Mouse (Mus musculus) stomach, embryonic 14.5 days (tissue): Measurements from ENCODE around the gene Olfr64. TPM values are rescaled to one million over a fixed set of nuclear protein-coding genes. Genes with fewer than 3 reads are reported as not detected.

Experiments used
- ATAC-seq: fragments of 200-750 bp; cut with Nextera tagmentation; 2 replicates; pipeline ENCODE4 v1.8.0; 2017; ENCODE audit warnings: low read depth, moderate TSS enrichment; ENCODE audit not compliant: insufficient number of reproducible peaks, insufficient read depth, low FRiP score
- H3K27ac ChIP-seq: fragments of 300-500 bp; sonication (generic); 2 replicates; pipeline ENCODE4 v1.5.1; 2014; ENCODE audit warnings: mild to moderate bottlenecking, low read length, moderate library complexity, mixed read lengths
- H3K27me3 ChIP-seq: fragments of 300-500 bp; sonication (generic); 2 replicates; pipeline ENCODE4 v1.6.1; 2014; ENCODE audit warnings: low read length, control low read depth, mixed read lengths; ENCODE audit not compliant: control insufficient read depth, insufficient read depth
- H3K36me3 ChIP-seq: fragments of 300-500 bp; sonication (generic); 2 replicates; pipeline ENCODE4 v1.6.1; 2014; ENCODE audit warnings: mild to moderate bottlenecking, control low read depth, low read length, moderate library complexity, mixed read lengths; ENCODE audit not compliant: control insufficient read depth, insufficient read depth
- H3K4me1 ChIP-seq: fragments of 300-500 bp; sonication (generic); 2 replicates; pipeline ENCODE4 v1.6.1; 2014; ENCODE audit warnings: low read length, control low read depth, mixed read lengths; ENCODE audit not compliant: control insufficient read depth, insufficient read depth
- H3K4me2 ChIP-seq: fragments of 300-500 bp; sonication (generic); replicated peaks from 2 replicates; pipeline ENCODE4 v1.6.1; 2014; ENCODE audit warnings: low read depth, low read length, control low read depth
- H3K4me3 ChIP-seq: fragments of 300-500 bp; sonication (generic); 2 replicates; pipeline ENCODE4 v1.5.1; 2014; ENCODE audit warnings: low read depth, low read length, control low read depth
- H3K9ac ChIP-seq: fragments of 300-500 bp; sonication (generic); replicated peaks from 2 replicates; pipeline ENCODE4 v1.6.1; 2014; ENCODE audit warnings: low read depth, mild to moderate bottlenecking, control low read depth, low read length, moderate library complexity, mixed read lengths
- H3K9me3 ChIP-seq: fragments of 300-500 bp; sonication (generic); 2 replicates; pipeline ENCODE4 v1.6.1; 2016; ENCODE audit warnings: low read depth, low read length, control low read depth; ENCODE audit not compliant: control insufficient read depth
- WGBS: fragments of 180-500 bp; shearing (Covaris S2); extraction: QIAGEN DNeasy Blood & Tissue Kit; methylation state at CpG from one replicate; pipeline ENCODE4 v1.1.7; 2014; 5-methylcytosine and 5-hydroxymethylcytosine counted together
- polyA plus RNA-seq: library from polyadenylated mRNA; unstranded; fragments of >200 nt; fragmentation: Nextera tagmentation; extraction: Ambion mirVana; gene quantifications from 2 replicates; pipeline ENCODE4 v1.2.1, GENCODE M21; 2014

The Olfr64 gene
- not detected in 2 replicates for polyA plus RNA-seq

DNA sequence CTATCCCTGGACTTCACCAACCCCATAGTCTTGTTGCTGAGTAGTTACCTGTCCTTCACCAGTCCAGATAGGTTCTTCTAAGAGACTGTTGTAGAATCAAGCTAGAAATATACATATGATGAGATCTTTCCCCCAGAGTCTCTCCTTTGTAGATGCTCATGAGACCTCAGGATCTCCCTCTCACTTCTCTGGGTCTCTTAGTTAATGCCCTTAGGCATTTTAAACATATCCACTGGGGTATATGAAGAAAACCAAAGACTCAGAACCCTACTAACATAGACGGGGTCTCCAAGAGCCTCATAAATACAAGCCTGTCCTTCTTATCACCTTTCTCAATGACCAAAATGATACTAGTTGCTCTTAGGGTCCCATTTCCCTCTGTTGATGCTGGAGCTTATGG lies at the start of gene Olfr64:
Gene Olfr64 (minus strand): TSS at position 101 of the 400 bp plus-strand sequence.
- H3K9ac ChIP-seq, result no peak within 1 kb of the TSS
- H3K27me3 ChIP-seq, result no peaks in the 10 kb centered on the region
- no peak within 1 kb of the TSS for H3K4me3 ChIP-seq
- no peaks in the 10 kb centered on the region for H3K36me3 ChIP-seq
- 66% methylated on average over 1 of the region's 1 CpGs for WGBS
- no peak for ATAC-seq
- H3K4me2 ChIP-seq, result no peak within 1 kb of the TSS
- H3K27ac ChIP-seq, result no peak within 1 kb of the TSS
- no peaks in the 10 kb centered on the region for H3K4me1 ChIP-seq
- H3K9me3 ChIP-seq, result no peaks in the 10 kb centered on the region

DNA sequence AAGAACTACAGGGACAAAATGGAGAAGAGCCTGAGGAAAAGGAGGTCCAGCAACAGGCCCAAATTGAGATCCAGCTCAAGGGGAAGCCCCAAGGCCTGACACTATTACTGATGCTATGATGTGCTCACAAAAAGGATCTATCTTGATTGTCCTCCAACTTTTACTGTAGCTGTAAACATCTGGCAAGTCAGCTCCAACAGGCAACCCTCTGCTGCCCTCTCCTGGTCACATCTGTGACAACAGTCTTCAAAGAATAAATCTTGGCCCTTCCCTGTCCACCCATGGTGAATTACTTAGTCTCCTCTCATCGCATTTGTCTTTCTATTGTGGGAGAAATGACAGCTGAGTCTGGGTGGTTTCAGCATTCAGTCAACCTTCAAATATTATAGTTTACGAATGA lies 48.4 kb upstream of the Olfr64 start:
- no peaks in the 10 kb centered on the region for H3K36me3 ChIP-seq
- H3K4me2 ChIP-seq, result no peak overlapping the region
- H3K27me3 ChIP-seq, result no peaks in the 10 kb centered on the region
- H3K27ac ChIP-seq, result no peak overlapping the region
- no peak overlapping the region for H3K9ac ChIP-seq
- H3K4me3 ChIP-seq, result no peak overlapping the region
- no peaks in the 10 kb centered on the region for H3K4me1 ChIP-seq
- no peaks in the 10 kb centered on the region for H3K9me3 ChIP-seq
- ATAC-seq, result no peak
- 28% methylated on average over 2 of the region's 2 CpGs for WGBS

DNA sequence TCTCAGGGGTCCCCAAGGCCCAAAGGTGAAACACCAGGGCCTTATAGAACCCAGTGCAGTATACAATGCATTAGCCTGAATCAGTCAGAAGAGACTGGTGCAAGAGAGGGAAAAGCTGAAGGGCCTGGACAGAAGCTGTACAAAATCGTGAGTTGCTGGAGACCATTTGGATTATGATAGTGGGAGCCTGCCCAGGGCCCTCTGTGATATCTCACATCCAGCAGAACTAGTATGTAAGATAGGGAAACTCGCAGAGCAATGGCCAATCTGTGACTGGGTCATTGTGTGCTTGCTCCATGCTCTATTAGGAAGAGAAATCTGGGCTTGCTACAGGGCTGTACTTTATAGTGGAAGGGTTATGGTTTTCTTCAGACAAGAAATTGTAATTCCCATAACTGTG lies 40.0 kb upstream of the Olfr64 start, which contains the start of gene Olfr632:
Gene Olfr632 (plus strand): TSS at position 84 of the 400 bp plus-strand sequence.
- Histone ChIP-seq H3K9ac (no peak within 1 kb of the TSS), H3K4me2 (no peak within 1 kb of the TSS), H3K9me3 (no peaks in the 10 kb centered on the region), H3K4me1 (no peaks in the 10 kb centered on the region), H3K4me3 (no peak within 1 kb of the TSS), H3K27ac (no peak within 1 kb of the TSS), H3K27me3 (no peaks in the 10 kb centered on the region), H3K36me3 (no peaks in the 10 kb centered on the region)
- ATAC-seq, result no peak
- WGBS, result 73% methylated on average over 2 of the region's 2 CpGs

DNA sequence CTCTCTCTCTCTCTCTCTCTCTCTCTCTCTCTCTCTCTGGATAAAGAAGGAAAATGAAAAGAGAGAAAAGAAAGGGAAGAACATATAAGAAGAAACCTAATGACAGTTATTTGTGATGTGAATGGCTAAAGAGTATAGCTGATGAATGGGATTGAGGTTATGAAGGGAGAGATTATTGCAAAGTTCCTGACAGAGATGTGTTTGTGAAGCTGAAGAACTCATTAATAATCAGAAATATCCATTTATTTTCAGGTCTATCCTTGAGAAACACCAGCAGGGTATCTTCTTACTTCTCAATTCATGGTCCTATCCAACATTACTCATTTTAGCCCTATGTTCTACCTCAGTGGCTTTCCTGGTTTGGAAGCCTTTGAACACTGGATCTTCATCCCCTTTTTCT lies 34.2 kb upstream of the Olfr64 start, which contains the start of gene Olfr631:
Gene Olfr631 (plus strand): TSS at position 301 of the 400 bp plus-strand sequence.
- no peak within 1 kb of the TSS for H3K9ac ChIP-seq
- H3K36me3 ChIP-seq, result no peaks in the 10 kb centered on the region
- no peaks in the 10 kb centered on the region for H3K9me3 ChIP-seq
- no peak within 1 kb of the TSS for H3K27ac ChIP-seq
- no peaks in the 10 kb centered on the region for H3K4me1 ChIP-seq
- no peak within 1 kb of the TSS for H3K4me3 ChIP-seq
- ATAC-seq, result no peak
- no peak within 1 kb of the TSS for H3K4me2 ChIP-seq
- no peaks in the 10 kb centered on the region for H3K27me3 ChIP-seq

DNA sequence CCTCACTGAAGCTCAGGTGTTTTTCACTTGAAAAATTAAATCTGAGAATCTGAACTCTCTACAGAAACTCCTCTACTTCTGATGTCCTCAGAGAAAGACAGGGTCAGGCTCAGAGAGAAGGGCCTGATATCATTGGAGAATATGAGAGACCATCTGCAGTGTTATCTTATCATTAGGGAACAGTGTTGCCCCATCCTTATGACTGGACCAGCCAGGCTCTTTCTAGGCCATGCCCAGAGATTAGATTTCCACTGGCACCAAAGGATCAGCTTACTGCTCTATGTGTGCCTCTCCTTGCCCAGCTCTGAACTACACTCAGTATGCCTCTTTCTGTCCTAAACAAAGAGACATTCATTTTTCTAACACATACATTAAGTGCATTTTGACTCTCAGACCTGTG lies 21.1 kb upstream of the Olfr64 start:
- Histone ChIP-seq H3K4me3 (no peak overlapping the region), H3K36me3 (no peaks in the 10 kb centered on the region), H3K9me3 (no peaks in the 10 kb centered on the region), H3K9ac (no peak overlapping the region), H3K27me3 (no peaks in the 10 kb centered on the region), H3K4me2 (no peak overlapping the region), H3K4me1 (no peaks in the 10 kb centered on the region), H3K27ac (no peak overlapping the region)
- ATAC-seq, result peak; percentile 71; the same call in 1 of the 2 replicates

- ATAC-seq, result no peak
- H3K4me2 ChIP-seq, result no peak overlapping the region
- H3K9ac ChIP-seq, result no peak overlapping the region
- no peaks in the 10 kb centered on the region for H3K36me3 ChIP-seq
- no peaks in the 10 kb centered on the region for H3K27me3 ChIP-seq
- H3K9me3 ChIP-seq, result no peaks in the 10 kb centered on the region
- no peak overlapping the region for H3K27ac ChIP-seq
- H3K4me3 ChIP-seq, result no peak overlapping the region
- WGBS, result 36% methylated on average over 8 of the region's 8 CpGs
- no peaks in the 10 kb centered on the region for H3K4me1 ChIP-seq
These were observed 18.8 kb upstream of the Olfr64 start for GRCm38 (mm10) chr7:103912969-103913511.

DNA sequence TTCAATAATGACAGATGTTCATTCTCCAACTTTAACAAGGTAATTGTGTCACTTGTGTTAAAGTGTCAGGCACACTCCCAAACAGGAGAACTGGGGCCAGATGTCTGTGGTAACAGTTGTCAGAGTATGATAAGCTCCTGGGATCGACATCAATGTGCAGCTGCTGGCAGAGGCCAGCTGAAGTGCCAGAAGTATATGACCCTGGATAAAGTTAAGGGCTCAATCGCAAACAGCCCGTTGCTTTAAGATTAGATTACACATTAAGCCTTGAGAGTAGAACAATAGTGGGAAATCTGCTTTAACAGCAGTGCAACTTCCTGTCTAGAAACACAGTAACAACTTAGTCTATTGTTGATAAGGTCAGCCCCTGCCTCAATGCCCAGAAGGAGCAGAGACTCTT lies 15.8 kb upstream of the Olfr64 start:
- no peak overlapping the region for H3K27ac ChIP-seq
- H3K36me3 ChIP-seq, result no peaks in the 10 kb centered on the region
- ATAC-seq, result peak; percentile 89; the same call in 1 of the 2 replicates
- no peaks in the 10 kb centered on the region for H3K9me3 ChIP-seq
- 24% methylated on average over 3 of the region's 3 CpGs for WGBS
- no peak overlapping the region for H3K9ac ChIP-seq
- no peaks in the 10 kb centered on the region for H3K27me3 ChIP-seq
- no peak overlapping the region for H3K4me2 ChIP-seq
- H3K4me3 ChIP-seq, result no peak overlapping the region
- H3K4me1 ChIP-seq, result no peaks in the 10 kb centered on the region

- Histone ChIP-seq H3K4me1 (no peaks in the 10 kb centered on the region), H3K9me3 (no peaks in the 10 kb centered on the region), H3K27ac (no peak within 1 kb of the TSS), H3K4me3 (no peak within 1 kb of the TSS), H3K9ac (no peak within 1 kb of the TSS), H3K36me3 (no peaks in the 10 kb centered on the region), H3K27me3 (no peaks in the 10 kb centered on the region), H3K4me2 (no peak within 1 kb of the TSS)
- ATAC-seq, result no peak
- WGBS, result 72% methylated on average over 2 of the region's 2 CpGs
These were observed 8.9 kb upstream of the Olfr64 start, which contains the start of gene Olfr65 for GRCm38 (mm10) chr7:103903187-103903586. Olfr65 (plus strand) TSS chr7:103903487.

- ATAC-seq, result no peak
- Histone ChIP-seq H3K4me2 (no peak within 1 kb of the TSS), H3K9ac (no peak within 1 kb of the TSS), H3K4me3 (no peak within 1 kb of the TSS), H3K36me3 (no peaks in the 10 kb centered on the region), H3K9me3 (no peaks in the 10 kb centered on the region), H3K27ac (no peak within 1 kb of the TSS), H3K4me1 (no peaks in the 10 kb centered on the region), H3K27me3 (no peaks in the 10 kb centered on the region)
These were observed 8.1 kb downstream of the Olfr64 start, which contains the start of gene Olfr66 for GRCm38 (mm10) chr7:103886152-103886551. Olfr66 (minus strand) TSS chr7:103886252.
